Mouse (Mus musculus) neural tube, embryonic 12.5 days (tissue): Measurements from ENCODE around the gene Prkce. TPM values are rescaled to one million over a fixed set of nuclear protein-coding genes. Genes with fewer than 3 reads are reported as not detected.

Experiments used
- ATAC-seq: fragments of 200-750 bp; cut with Nextera tagmentation; 2 replicates; pipeline ENCODE4 v1.8.0; 2017; ENCODE audit warnings: low read depth, mild to moderate bottlenecking, moderate TSS enrichment, moderate library complexity; ENCODE audit not compliant: low FRiP score
- H3K27ac ChIP-seq: fragments of 300-500 bp; sonication (generic); 2 replicates; pipeline ENCODE4 v1.5.1; 2016
- H3K27me3 ChIP-seq: fragments of 300-500 bp; sonication (generic); replicated peaks from 2 replicates; pipeline ENCODE4 v1.6.1; 2016; ENCODE audit warnings: mild to moderate bottlenecking
- H3K36me3 ChIP-seq: fragments of 300-500 bp; sonication (generic); 2 replicates; pipeline ENCODE4 v1.6.1; 2016; ENCODE audit warnings: mild to moderate bottlenecking
- H3K4me1 ChIP-seq: fragments of 300-500 bp; sonication (generic); 2 replicates; pipeline ENCODE4 v1.6.1; 2016
- H3K4me2 ChIP-seq: fragments of 300-500 bp; sonication (generic); replicated peaks from 2 replicates; pipeline ENCODE4 v1.6.1; 2016; ENCODE audit warnings: mild to moderate bottlenecking
- H3K4me3 ChIP-seq: fragments of 300-500 bp; sonication (generic); 2 replicates; pipeline ENCODE4 v1.5.1; 2016
- H3K9ac ChIP-seq: fragments of 300-500 bp; sonication (generic); 2 replicates; pipeline ENCODE4 v1.6.1; 2016; ENCODE audit warnings: mild to moderate bottlenecking
- H3K9me3 ChIP-seq: fragments of 300-500 bp; sonication (generic); 2 replicates; pipeline ENCODE4 v1.6.1; 2016; ENCODE audit warnings: mild to moderate bottlenecking
- WGBS: fragments of 180-500 bp; shearing (Covaris S2); methylation state at CpG from one replicate; pipeline ENCODE4 v1.1.7; 2016; 5-methylcytosine and 5-hydroxymethylcytosine counted together
- polyA plus RNA-seq: library from polyadenylated mRNA; unstranded; fragments of >200 nt; fragmentation: Nextera tagmentation; extraction: Ambion mirVana; gene quantifications from 2 replicates; pipeline ENCODE4 v1.2.1, GENCODE M21; 2016

Prkce gene
- polyA plus RNA-seq, 1 experiment from 2014 or later, result 20.7 TPM

- Histone ChIP-seq H3K27me3 (no peaks in the 10 kb centered on the region), H3K4me1 (no peaks in the 10 kb centered on the region), H3K36me3 (no peaks in the 10 kb centered on the region), H3K27ac (no peak overlapping the region), H3K4me2 (no peak overlapping the region), H3K4me3 (no peak overlapping the region), H3K9ac (no peak overlapping the region), H3K9me3 (no peaks in the 10 kb centered on the region)
- ATAC-seq, result no peak
- 20% methylated on average over 7 of the region's 7 CpGs for whole genome bisulfite sequencing
These were observed 378.9 kb downstream of the Prkce start for GRCm38 (mm10) chr17:86546529-86546928.

- H3K4me3 ChIP-seq, result no peak overlapping the region
- H3K4me2 ChIP-seq, result no peak overlapping the region
- no peaks in the 10 kb centered on the region for H3K9me3 ChIP-seq
- no peaks in the 10 kb centered on the region for H3K36me3 ChIP-seq
- WGBS, result 93% methylated on average over 10 of the region's 10 CpGs
- no peaks in the 10 kb centered on the region for H3K27me3 ChIP-seq
- no peaks in the 10 kb centered on the region for H3K4me1 ChIP-seq
- H3K27ac ChIP-seq, result no peak overlapping the region
- H3K9ac ChIP-seq, result no peak overlapping the region
- no peak for ATAC-seq
These were observed 381.5 kb downstream of the Prkce start for GRCm38 (mm10) chr17:86549128-86549527.

GRCm38 (mm10) chr17:86551561-86551960 is 384.0 kb downstream of the Prkce start:
- no peaks in the 10 kb centered on the region for H3K9me3 ChIP-seq
- WGBS, result 83% methylated on average over 10 of the region's 10 CpGs
- no peak overlapping the region for H3K27ac ChIP-seq
- H3K9ac ChIP-seq, result no peak overlapping the region
- no peaks in the 10 kb centered on the region for H3K36me3 ChIP-seq
- H3K4me3 ChIP-seq, result no peak overlapping the region
- no peak for ATAC-seq
- H3K4me2 ChIP-seq, result no peak overlapping the region
- no peaks in the 10 kb centered on the region for H3K4me1 ChIP-seq
- no peaks in the 10 kb centered on the region for H3K27me3 ChIP-seq

DNA sequence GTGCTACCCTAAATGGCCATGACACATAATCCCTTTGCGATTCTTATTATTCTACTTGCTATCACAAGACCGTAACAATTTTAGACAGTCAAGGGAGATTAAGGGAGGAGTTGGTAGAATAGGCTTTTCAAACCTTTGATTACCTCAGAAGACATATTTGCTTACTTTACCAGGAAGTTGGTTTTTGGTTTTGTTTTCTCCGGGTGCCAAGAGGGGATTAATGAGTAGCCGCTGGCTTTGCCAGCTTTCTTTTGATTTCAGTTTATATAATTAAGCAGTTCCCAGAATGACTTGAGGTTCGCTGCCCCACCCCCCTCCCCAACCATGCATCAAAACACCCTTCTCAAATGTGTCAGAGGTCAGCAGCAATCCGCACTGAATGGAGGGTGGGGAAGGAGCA is 384.4 kb downstream of the Prkce start:
- no peaks in the 10 kb centered on the region for H3K9me3 ChIP-seq
- H3K36me3 ChIP-seq, result no peaks in the 10 kb centered on the region
- H3K27me3 ChIP-seq, result no peaks in the 10 kb centered on the region
- ATAC-seq, result no peak
- no peak overlapping the region for H3K9ac ChIP-seq
- no peak overlapping the region for H3K27ac ChIP-seq
- no peaks in the 10 kb centered on the region for H3K4me1 ChIP-seq
- 91% methylated on average over 6 of the region's 6 CpGs for WGBS
- no peak overlapping the region for H3K4me2 ChIP-seq
- no peak overlapping the region for H3K4me3 ChIP-seq

GRCm38 (mm10) chr17:86559206-86559891 is 391.8 kb downstream of the Prkce start:
- Histone ChIP-seq H3K4me1 (no peaks in the 10 kb centered on the region; the same call in 1 of the 2 replicates), H3K27ac (no peak overlapping the region), H3K36me3 (no peaks in the 10 kb centered on the region), H3K27me3 (no peaks in the 10 kb centered on the region), H3K4me2 (no peak overlapping the region), H3K4me3 (no peak overlapping the region), H3K9me3 (no peaks in the 10 kb centered on the region), H3K9ac (no peak overlapping the region)
- 74% methylated on average over 15 of the region's 15 CpGs for WGBS
- ATAC-seq, result no peak

DNA sequence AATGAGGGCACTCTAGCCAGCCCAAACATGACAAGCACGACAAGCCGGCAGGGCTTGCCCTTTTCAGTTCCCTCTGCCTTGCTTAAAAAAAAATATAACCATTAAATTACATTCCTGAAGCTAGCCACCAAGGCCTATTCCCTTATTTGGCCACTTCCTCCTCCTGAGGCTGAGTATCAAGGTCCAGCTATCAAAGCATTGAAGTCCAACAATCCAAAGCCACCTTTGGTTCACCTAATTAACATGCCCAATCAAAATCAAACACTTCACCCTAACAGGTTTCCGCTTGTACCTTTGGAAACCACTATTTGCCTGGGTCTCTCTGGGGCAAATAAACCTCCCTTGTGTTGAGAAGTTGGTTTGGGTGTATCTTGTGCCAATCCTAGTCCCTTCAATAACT is 392.9 kb downstream of the Prkce start:
- H3K4me2 ChIP-seq, result no peak overlapping the region
- no peak overlapping the region for H3K4me3 ChIP-seq
- no peaks in the 10 kb centered on the region for H3K27me3 ChIP-seq
- no peaks in the 10 kb centered on the region for H3K36me3 ChIP-seq
- 86% methylated on average over 3 of the region's 3 CpGs for WGBS
- H3K9me3 ChIP-seq, result no peaks in the 10 kb centered on the region
- no peak overlapping the region for H3K27ac ChIP-seq
- H3K9ac ChIP-seq, result no peak overlapping the region
- H3K4me1 ChIP-seq, result no peaks in the 10 kb centered on the region; the same call in 1 of the 2 replicates
- ATAC-seq, result no peak

GRCm38 (mm10) chr17:86570491-86570890 is 402.9 kb downstream of the Prkce start:
- H3K4me1 ChIP-seq, result no peaks in the 10 kb centered on the region
- H3K4me3 ChIP-seq, result no peak overlapping the region
- H3K9me3 ChIP-seq, result no peaks in the 10 kb centered on the region
- no peak for ATAC-seq
- H3K27me3 ChIP-seq, result no peaks in the 10 kb centered on the region
- WGBS, result 82% methylated on average over 5 of the region's 5 CpGs
- no peaks in the 10 kb centered on the region for H3K36me3 ChIP-seq
- H3K27ac ChIP-seq, result no peak overlapping the region
- H3K4me2 ChIP-seq, result no peak overlapping the region
- no peak overlapping the region for H3K9ac ChIP-seq

GRCm38 (mm10) chr17:86571266-86571665 is 403.7 kb downstream of the Prkce start:
- Histone ChIP-seq H3K36me3 (no peaks in the 10 kb centered on the region), H3K9me3 (no peaks in the 10 kb centered on the region), H3K27ac (no peak overlapping the region), H3K4me3 (no peak overlapping the region), H3K9ac (no peak overlapping the region), H3K4me1 (no peaks in the 10 kb centered on the region), H3K27me3 (no peaks in the 10 kb centered on the region), H3K4me2 (no peak overlapping the region)
- no peak for ATAC-seq
- 92% methylated on average over 3 of the region's 3 CpGs for WGBS

- H3K4me3 ChIP-seq, result no peak overlapping the region
- no peaks in the 10 kb centered on the region for H3K9me3 ChIP-seq
- no peak for ATAC-seq
- no peaks in the 10 kb centered on the region for H3K36me3 ChIP-seq
- no peak overlapping the region for H3K4me2 ChIP-seq
- H3K27ac ChIP-seq, result no peak overlapping the region
- no peaks in the 10 kb centered on the region for H3K27me3 ChIP-seq
- H3K4me1 ChIP-seq, result no peaks in the 10 kb centered on the region
- 83% methylated on average over 6 of the region's 6 CpGs for WGBS
- no peak overlapping the region for H3K9ac ChIP-seq
These were observed 404.6 kb downstream of the Prkce start for GRCm38 (mm10) chr17:86572136-86572535.

DNA sequence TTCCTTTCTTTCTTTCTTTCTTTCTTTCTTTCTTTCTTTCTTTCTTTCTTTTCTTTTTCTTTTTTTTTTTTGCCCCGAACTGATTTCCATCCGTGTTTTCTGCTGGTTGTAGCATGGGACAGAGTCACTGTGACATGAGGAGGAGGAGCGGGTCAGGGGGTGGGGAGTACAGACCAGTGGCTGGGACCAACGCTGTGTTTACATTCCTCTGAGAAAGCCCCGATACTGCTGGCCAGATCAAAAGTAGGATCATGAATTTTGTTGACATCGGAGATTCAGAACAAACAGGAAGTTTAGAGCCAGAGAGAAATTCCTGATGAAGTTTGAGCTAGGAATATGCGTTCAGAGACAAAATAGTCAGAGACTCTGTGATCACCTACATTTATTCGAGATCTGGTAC is 405.0 kb downstream of the Prkce start:
- ATAC-seq, result no peak
- 81% methylated on average over 8 of the region's 8 CpGs for WGBS
- H3K27me3 ChIP-seq, result no peaks in the 10 kb centered on the region
- no peaks in the 10 kb centered on the region for H3K4me1 ChIP-seq
- H3K9ac ChIP-seq, result no peak overlapping the region
- H3K9me3 ChIP-seq, result no peaks in the 10 kb centered on the region
- H3K4me2 ChIP-seq, result no peak overlapping the region
- no peak overlapping the region for H3K4me3 ChIP-seq
- H3K27ac ChIP-seq, result no peak overlapping the region
- H3K36me3 ChIP-seq, result no peaks in the 10 kb centered on the region

DNA sequence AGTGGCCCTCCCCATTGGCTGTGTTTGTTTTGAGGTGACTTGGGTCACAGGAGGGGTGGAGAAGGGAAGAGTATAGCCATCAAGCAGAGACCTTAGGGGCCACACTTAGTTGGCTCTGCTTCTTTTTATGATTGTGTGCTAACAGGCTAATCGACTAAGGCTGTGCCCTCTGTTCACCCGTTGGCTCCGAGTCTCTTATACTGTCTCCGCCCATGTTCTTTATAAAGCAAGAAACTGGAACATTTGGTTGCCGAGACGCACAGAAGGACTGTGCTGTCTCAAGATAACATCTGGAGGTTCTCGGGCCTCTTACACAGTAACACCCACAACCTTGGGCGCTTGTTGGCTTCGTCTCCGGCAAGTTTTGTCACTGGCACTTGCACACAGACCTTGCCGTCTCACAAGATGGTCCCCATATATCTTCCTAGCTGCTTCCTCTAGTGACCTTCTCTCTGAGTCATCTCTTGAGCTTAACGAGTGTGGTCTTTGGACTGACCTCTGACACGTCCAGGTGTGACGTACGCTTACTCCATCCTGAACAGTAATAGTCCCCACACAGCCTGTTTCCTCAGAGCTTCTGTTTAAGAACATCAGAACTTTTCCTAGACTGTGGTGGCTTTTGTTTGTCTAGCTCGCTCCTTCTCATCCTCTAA is 406.1 kb downstream of the Prkce start:
- no peak overlapping the region for H3K4me3 ChIP-seq
- no peaks in the 10 kb centered on the region for H3K4me1 ChIP-seq
- H3K4me2 ChIP-seq, result no peak overlapping the region
- H3K27ac ChIP-seq, result no peak overlapping the region
- no peak for ATAC-seq
- H3K36me3 ChIP-seq, result no peaks in the 10 kb centered on the region
- H3K9ac ChIP-seq, result no peak overlapping the region
- no peaks in the 10 kb centered on the region for H3K9me3 ChIP-seq
- 82% methylated on average over 16 of the region's 16 CpGs for WGBS
- H3K27me3 ChIP-seq, result no peaks in the 10 kb centered on the region

DNA sequence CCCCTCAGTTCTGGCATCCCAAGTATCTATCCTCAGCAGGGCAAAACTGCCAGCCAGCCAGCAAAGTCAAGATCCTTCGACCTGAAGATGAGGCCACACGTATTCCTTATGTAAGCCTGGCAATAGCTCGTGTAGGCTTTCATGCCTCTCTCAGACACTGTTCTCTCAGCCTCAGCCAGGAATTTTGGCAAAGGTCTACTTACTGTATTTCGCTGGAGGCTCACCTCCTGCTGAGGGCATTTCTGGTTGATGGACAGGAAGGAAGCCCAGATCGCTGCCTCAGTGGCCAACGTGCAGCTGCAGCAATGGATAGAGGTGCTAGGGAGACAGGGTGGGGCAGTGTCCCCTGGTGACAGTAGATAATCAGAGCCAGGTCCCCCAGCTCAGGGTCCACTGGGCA is 413.1 kb downstream of the Prkce start:
- H3K9ac ChIP-seq, result no peak overlapping the region
- no peak overlapping the region for H3K27ac ChIP-seq
- no peak overlapping the region for H3K4me2 ChIP-seq
- H3K27me3 ChIP-seq, result no peaks in the 10 kb centered on the region
- no peaks in the 10 kb centered on the region for H3K9me3 ChIP-seq
- no peak overlapping the region for H3K4me3 ChIP-seq
- H3K36me3 ChIP-seq, result no peaks in the 10 kb centered on the region
- WGBS, result 78% methylated on average over 6 of the region's 6 CpGs
- ATAC-seq, result no peak
- no peaks in the 10 kb centered on the region for H3K4me1 ChIP-seq

GRCm38 (mm10) chr17:86582341-86582740 is 414.8 kb downstream of the Prkce start:
- Histone ChIP-seq H3K4me3 (no peak overlapping the region), H3K4me1 (no peaks in the 10 kb centered on the region), H3K27ac (no peak overlapping the region), H3K27me3 (no peaks in the 10 kb centered on the region), H3K9me3 (no peaks in the 10 kb centered on the region), H3K4me2 (no peak overlapping the region), H3K9ac (no peak overlapping the region), H3K36me3 (no peaks in the 10 kb centered on the region)
- 83% methylated on average over 4 of the region's 4 CpGs for WGBS
- no peak for ATAC-seq
